Mouse (Mus musculus): ENCODE measurements at regions not wholly inside any gene's neighbourhood (a gene's known extent, or its start where the extent isn't known, plus 50 kb on each side); places are given as distances from the start of the nearest gene placed in this dataset.

- H3K9me3 ChIP-seq (replicated peaks; ENCODE audit: control insufficient read depth, insufficient read depth, low read length, poor library complexity, severe bottlenecking): no peaks in the 10 kb centered on the region
- H3K36me3 ChIP-seq (ENCODE audit: control insufficient read depth, insufficient read depth, low read length, poor library complexity, severe bottlenecking): no peaks in the 10 kb centered on the region
- no peak overlapping the region for H3K9ac ChIP-seq (ENCODE audit: low read depth, poor library complexity, severe bottlenecking)
- H3K4me1 ChIP-seq (ENCODE audit: control insufficient read depth, insufficient read depth, low read length): no peaks in the 10 kb centered on the region
- no peak overlapping the region for H3K27ac ChIP-seq (ENCODE audit: insufficient read depth, low read length)
- H3K27me3 ChIP-seq (ENCODE audit: control insufficient read depth, insufficient read depth, low read length, poor library complexity, severe bottlenecking): no peaks in the 10 kb centered on the region
- no peak overlapping the region for H3K4me3 ChIP-seq (ENCODE audit: low read depth, low read length)
- TF ChIP-seq EP300 (IDR thresholded peaks at IDR 0.05; ENCODE audit: insufficient read depth, low read depth, low read length) (no peak), CTCF (IDR thresholded peaks at IDR 0.05; ENCODE audit: low read depth, low read length) (no peak), POLR2A (IDR thresholded peaks at IDR 0.05; ENCODE audit: insufficient read depth, low read length) (no peak)
These were observed 648.5 kb upstream of the Cited2 start for GRCm38 (mm10) chr10:17074402-17075027.

- no peak overlapping the region for H3K27ac ChIP-seq (ENCODE audit: insufficient read depth, low read length)
- no peak for TF ChIP-seq EP300 (IDR thresholded peaks at IDR 0.05; ENCODE audit: insufficient read depth, low read depth, low read length)
- no peak for TF ChIP-seq POLR2A (IDR thresholded peaks at IDR 0.05; ENCODE audit: insufficient read depth, low read length)
- no peak for TF ChIP-seq CTCF (IDR thresholded peaks at IDR 0.05; ENCODE audit: low read depth, low read length)
- no peak overlapping the region for H3K4me3 ChIP-seq (ENCODE audit: low read depth, low read length)
- H3K9me3 ChIP-seq (replicated peaks; ENCODE audit: control insufficient read depth, insufficient read depth, low read length, poor library complexity, severe bottlenecking): no peaks in the 10 kb centered on the region
- H3K4me1 ChIP-seq (ENCODE audit: control insufficient read depth, insufficient read depth, low read length): no peaks in the 10 kb centered on the region
- no peaks in the 10 kb centered on the region for H3K27me3 ChIP-seq (ENCODE audit: control insufficient read depth, insufficient read depth, low read length, poor library complexity, severe bottlenecking)
- H3K9ac ChIP-seq (ENCODE audit: low read depth, poor library complexity, severe bottlenecking): no peak overlapping the region
- H3K36me3 ChIP-seq (ENCODE audit: control insufficient read depth, insufficient read depth, low read length, poor library complexity, severe bottlenecking): no peaks in the 10 kb centered on the region
These were observed 647.9 kb upstream of the Cited2 start for GRCm38 (mm10) chr10:17075147-17075546.

GRCm38 (mm10) chr10:17075576-17075975 lies 647.4 kb upstream of the Cited2 start:
- no peak for TF ChIP-seq EP300 (IDR thresholded peaks at IDR 0.05; ENCODE audit: insufficient read depth, low read depth, low read length)
- no peak for TF ChIP-seq POLR2A (IDR thresholded peaks at IDR 0.05; ENCODE audit: insufficient read depth, low read length)
- no peak for TF ChIP-seq CTCF (IDR thresholded peaks at IDR 0.05; ENCODE audit: low read depth, low read length)
- Histone ChIP-seq H3K4me1 (ENCODE audit: control insufficient read depth, insufficient read depth, low read length) (no peaks in the 10 kb centered on the region), H3K27ac (ENCODE audit: insufficient read depth, low read length) (no peak overlapping the region), H3K27me3 (ENCODE audit: control insufficient read depth, insufficient read depth, low read length, poor library complexity, severe bottlenecking) (no peaks in the 10 kb centered on the region), H3K4me3 (ENCODE audit: low read depth, low read length) (no peak overlapping the region), H3K36me3 (ENCODE audit: control insufficient read depth, insufficient read depth, low read length, poor library complexity, severe bottlenecking) (no peaks in the 10 kb centered on the region), H3K9ac (ENCODE audit: low read depth, poor library complexity, severe bottlenecking) (no peak overlapping the region), H3K9me3 (replicated peaks; ENCODE audit: control insufficient read depth, insufficient read depth, low read length, poor library complexity, severe bottlenecking) (no peaks in the 10 kb centered on the region)

- Histone ChIP-seq H3K9ac (ENCODE audit: low read depth, poor library complexity, severe bottlenecking) (no peak overlapping the region), H3K4me1 (ENCODE audit: control insufficient read depth, insufficient read depth, low read length) (no peaks in the 10 kb centered on the region), H3K36me3 (ENCODE audit: control insufficient read depth, insufficient read depth, low read length, poor library complexity, severe bottlenecking) (no peaks in the 10 kb centered on the region), H3K27ac (ENCODE audit: insufficient read depth, low read length) (no peak overlapping the region), H3K9me3 (replicated peaks; ENCODE audit: control insufficient read depth, insufficient read depth, low read length, poor library complexity, severe bottlenecking) (no peaks in the 10 kb centered on the region), H3K4me3 (ENCODE audit: low read depth, low read length) (no peak overlapping the region), H3K27me3 (ENCODE audit: control insufficient read depth, insufficient read depth, low read length, poor library complexity, severe bottlenecking) (no peaks in the 10 kb centered on the region)
- TF ChIP-seq EP300 (IDR thresholded peaks at IDR 0.05; ENCODE audit: insufficient read depth, low read depth, low read length): no peak
- TF ChIP-seq CTCF (IDR thresholded peaks at IDR 0.05; ENCODE audit: low read depth, low read length): no peak
- no peak for TF ChIP-seq POLR2A (IDR thresholded peaks at IDR 0.05; ENCODE audit: insufficient read depth, low read length)
These were observed 646.8 kb upstream of the Cited2 start for GRCm38 (mm10) chr10:17076186-17076585.

GRCm38 (mm10) chr10:17077580-17077979 lies 645.4 kb upstream of the Cited2 start:
- no peaks in the 10 kb centered on the region for H3K36me3 ChIP-seq (ENCODE audit: control insufficient read depth, insufficient read depth, low read length, poor library complexity, severe bottlenecking)
- no peaks in the 10 kb centered on the region for H3K9me3 ChIP-seq (replicated peaks; ENCODE audit: control insufficient read depth, insufficient read depth, low read length, poor library complexity, severe bottlenecking)
- no peak overlapping the region for H3K9ac ChIP-seq (ENCODE audit: low read depth, poor library complexity, severe bottlenecking)
- TF ChIP-seq CTCF (IDR thresholded peaks at IDR 0.05; ENCODE audit: low read depth, low read length): no peak
- no peak for TF ChIP-seq POLR2A (IDR thresholded peaks at IDR 0.05; ENCODE audit: insufficient read depth, low read length)
- TF ChIP-seq EP300 (IDR thresholded peaks at IDR 0.05; ENCODE audit: insufficient read depth, low read depth, low read length): no peak
- H3K27me3 ChIP-seq (ENCODE audit: control insufficient read depth, insufficient read depth, low read length, poor library complexity, severe bottlenecking): no peaks in the 10 kb centered on the region
- no peak overlapping the region for H3K27ac ChIP-seq (ENCODE audit: insufficient read depth, low read length)
- no peaks in the 10 kb centered on the region for H3K4me1 ChIP-seq (ENCODE audit: control insufficient read depth, insufficient read depth, low read length)
- H3K4me3 ChIP-seq (ENCODE audit: low read depth, low read length): no peak overlapping the region

GRCm38 (mm10) chr10:17080818-17081217 lies 642.2 kb upstream of the Cited2 start:
- TF ChIP-seq POLR2A (IDR thresholded peaks at IDR 0.05; ENCODE audit: insufficient read depth, low read length) (no peak), EP300 (IDR thresholded peaks at IDR 0.05; ENCODE audit: insufficient read depth, low read depth, low read length) (no peak), CTCF (IDR thresholded peaks at IDR 0.05; ENCODE audit: low read depth, low read length) (no peak)
- no peaks in the 10 kb centered on the region for H3K27me3 ChIP-seq (ENCODE audit: control insufficient read depth, insufficient read depth, low read length, poor library complexity, severe bottlenecking)

More at GRCm38 (mm10) chr10:17080818-17081217, 642.2 kb upstream of the Cited2 start:
- H3K9ac ChIP-seq (ENCODE audit: low read depth, poor library complexity, severe bottlenecking): no peak overlapping the region
- H3K36me3 ChIP-seq (ENCODE audit: control insufficient read depth, insufficient read depth, low read length, poor library complexity, severe bottlenecking): no peaks in the 10 kb centered on the region
- no peaks in the 10 kb centered on the region for H3K4me1 ChIP-seq (ENCODE audit: control insufficient read depth, insufficient read depth, low read length)
- no peak overlapping the region for H3K27ac ChIP-seq (ENCODE audit: insufficient read depth, low read length)
- no peaks in the 10 kb centered on the region for H3K9me3 ChIP-seq (replicated peaks; ENCODE audit: control insufficient read depth, insufficient read depth, low read length, poor library complexity, severe bottlenecking)
- H3K4me3 ChIP-seq (ENCODE audit: low read depth, low read length): no peak overlapping the region

All from ES-Bruce4 (cell line).